Mouse (Mus musculus): ENCODE measurements around the gene Arhgef11.
"Not testable (repeated sequence)": the region's sequence is repeated elsewhere in the genome, so short reads cannot be mapped to it uniquely, and the experiment has no call there.

The Arhgef11 gene

DNA sequence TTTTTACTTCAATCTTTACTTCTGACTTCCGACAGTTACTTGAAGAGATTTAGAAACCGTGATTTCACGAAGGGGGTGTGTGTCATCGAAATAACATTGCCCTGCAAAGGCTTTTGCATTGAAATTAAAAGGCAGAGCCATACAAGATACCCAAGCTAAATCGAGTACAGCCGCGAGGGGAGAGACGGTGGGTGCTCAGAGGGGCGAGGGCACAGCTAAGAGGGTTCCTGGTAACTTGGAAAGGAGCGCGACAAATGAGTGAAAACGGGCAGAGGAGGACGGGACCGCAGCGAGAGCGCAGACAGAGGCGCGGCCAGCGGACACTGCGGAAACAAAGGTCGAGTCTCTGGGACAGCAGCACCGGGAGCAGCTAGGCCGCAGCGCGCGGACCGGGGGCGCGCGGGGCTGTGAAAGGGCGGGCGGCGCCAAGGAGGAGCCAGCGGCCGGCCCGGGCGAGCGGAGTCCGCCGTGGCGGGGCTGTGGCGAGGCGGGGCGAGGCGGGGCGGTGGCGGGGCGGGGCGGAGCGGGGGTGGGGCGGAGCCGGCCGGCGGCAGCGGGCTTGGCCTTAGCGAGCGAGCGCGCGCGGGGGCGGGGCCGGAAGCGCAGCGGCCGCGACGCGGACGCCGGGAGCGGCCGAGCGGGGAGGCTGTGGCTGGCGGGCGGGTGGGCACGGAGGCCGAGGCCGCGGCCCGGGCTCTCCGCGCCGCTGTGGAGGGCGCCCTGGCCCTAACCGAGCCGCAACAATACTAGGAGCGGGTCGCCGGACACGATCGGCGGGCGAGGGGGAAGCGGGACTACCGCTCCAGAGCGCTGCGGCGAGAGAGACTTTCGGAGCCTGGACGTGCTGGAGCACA lies at the start of gene Arhgef11:
Gene Arhgef11 (plus strand): TSS at position 603 of the 854 bp plus-strand sequence.
- peak; percentile 59 for DNase-seq (ENCODE audit: low read depth)

DNA sequence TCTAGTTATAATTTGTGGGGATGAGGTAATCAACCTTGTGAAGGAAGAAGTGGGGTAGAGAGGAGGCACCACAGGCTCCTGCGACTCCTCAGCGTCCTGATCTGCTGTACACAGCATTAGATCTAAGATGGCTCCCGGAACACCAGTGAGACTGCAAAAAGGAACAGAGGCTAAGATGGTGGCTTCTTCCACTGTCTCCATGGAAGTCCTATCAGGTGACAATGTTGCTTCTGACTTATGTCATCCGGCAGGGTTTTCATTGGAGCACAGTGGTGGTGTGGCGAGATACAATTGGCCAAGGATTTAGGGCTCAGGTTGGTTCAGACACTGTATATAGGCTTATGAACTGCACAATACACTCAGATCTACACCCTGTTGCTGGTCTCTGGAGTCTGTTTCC lies 48.7 kb upstream of the Arhgef11 start:
- no peak for DNase-seq (ENCODE audit: low read depth)

DNA sequence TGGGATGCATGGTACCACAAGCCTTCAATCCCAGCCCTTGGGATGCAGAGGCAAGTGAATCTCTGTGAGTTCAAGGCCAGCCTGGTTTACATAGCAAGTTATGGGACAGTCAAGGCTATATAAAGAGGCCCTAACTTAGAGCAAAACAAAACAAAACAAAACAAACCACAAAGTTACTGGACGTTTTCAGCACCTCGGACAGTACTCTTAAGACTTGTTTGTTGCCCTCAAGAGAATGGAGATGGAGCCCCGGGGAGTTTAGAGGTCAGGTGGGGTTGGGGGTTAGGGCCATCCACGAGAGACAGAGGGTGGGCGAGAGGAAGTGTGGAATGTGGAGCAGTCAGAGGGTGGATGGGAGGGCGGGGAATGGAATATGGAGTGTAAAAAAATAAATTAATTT lies 41.6 kb upstream of the Arhgef11 start:
- peak; percentile 76 for DNase-seq (ENCODE audit: low read depth)

DNA sequence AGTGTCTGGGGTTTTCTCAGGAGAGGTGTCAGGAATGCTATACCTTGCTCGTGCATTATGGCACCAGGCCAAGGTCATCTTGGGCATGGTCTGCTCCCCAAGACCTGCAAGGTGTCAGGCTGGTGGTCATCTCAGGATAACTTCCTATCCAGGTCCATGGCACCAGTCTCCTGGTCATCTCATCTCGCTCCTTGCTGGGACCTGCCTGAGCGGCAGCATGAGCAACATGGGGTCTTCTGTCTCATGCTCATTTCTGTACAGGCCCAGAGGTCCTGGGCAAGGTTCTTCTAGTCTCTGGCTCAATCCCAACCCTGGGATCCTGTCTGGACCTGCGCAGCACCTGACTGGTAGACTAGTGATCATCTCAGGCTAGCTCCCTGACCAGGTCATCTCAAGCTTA lies 35.1 kb upstream of the Arhgef11 start:
- no peak for DNase-seq (ENCODE audit: low read depth)

DNA sequence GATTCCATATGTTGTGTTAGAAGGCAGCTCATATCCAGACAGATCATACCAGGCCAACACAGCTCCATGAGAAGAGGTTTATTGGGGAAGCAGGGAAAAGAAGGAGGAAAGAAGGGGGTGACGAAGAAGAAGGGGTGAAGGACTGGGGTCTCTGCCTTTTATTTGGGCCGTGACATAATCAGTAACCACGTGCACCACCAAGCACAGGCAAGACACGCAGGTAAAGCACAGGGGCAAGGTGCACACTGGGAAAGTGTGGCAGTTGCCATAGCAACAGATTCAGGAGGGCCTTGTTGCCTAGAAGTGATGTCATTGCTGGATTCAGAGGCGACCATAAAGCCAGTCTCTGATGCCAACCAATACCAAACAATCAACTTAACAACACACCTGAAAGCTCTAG lies 23.6 kb upstream of the Arhgef11 start:
- DNase-seq (ENCODE audit: low read depth) = no peak

DNA sequence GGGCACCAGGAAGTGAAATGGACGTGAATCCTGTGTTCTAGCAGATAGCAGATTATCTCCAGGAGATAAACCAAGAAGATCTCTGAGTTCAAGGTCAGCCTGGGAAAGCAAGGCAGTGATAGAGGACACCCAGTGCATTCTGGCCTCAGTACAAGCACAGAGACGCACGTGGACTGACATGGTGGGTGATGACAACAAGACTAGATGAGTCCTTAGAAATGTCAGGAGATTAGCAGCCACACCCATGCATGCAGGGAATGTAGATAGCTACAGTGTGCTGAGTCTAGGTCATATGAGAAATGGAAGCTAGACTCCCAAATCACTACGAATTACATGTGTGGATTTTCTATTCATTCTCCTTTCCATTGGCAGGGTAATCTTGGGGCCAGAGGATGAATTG lies 22.0 kb upstream of the Arhgef11 start:
- not testable (repeated sequence) for DNase-seq (ENCODE audit: low read depth)

DNA sequence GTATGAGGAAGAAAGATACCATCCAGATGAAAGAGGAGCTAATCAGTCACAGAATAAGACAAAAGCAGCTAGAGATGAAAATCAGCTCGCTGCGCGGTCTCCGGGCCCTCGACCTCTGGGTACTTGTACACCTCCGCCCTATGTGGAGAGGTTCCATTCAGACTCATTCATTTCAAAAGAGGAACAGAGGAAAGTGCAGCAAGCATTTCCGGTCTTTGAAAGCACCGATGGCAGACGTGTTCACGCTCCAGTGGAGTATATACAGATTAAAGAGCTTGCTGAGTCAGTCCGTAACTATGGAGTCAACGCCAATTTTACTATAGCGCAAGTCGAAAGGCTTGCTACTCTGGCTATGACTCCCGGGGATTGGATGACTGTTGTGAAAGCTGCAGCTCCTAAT lies 16.3 kb upstream of the Arhgef11 start:
- DNase-seq (ENCODE audit: low read depth) = not testable (repeated sequence)

DNA sequence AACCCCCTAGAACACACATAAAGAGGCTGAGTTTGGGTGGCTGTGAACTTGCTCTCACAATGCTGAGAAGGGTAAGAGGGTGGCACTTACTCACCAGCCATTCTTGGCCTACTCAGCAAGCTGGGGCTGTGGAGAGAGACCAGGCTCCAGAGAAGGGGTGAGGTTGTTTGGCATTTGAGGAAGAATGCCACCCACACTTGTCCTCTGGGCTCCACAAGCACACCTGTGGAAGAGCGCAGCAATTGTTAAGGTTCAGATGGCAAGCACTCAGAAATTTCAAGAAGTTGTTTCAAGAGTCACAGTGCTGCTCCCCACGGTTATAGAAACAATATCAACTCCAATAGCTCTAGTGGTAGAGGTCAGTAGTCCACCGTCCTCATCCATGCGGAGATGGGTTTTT lies 1.0 kb upstream of the Arhgef11 start:
- DNase-seq (ENCODE audit: low read depth) = no peak

DNA sequence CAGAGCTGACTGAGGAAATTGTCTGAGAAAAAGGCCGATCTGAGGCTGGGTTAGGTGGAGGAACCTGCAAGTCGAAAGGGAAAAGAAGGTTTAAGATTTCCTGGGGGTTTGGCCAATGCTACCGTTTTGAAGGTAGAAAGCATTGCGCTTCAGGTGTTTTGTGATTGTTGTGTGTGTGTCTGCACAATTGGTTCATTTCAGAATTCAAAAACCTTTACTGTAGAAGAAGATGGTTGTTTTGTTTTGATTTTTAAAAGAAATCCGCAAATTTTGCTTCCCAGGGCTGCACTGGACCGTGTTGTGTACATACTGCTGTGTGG lies 412 bp downstream of the Arhgef11 start:
- peak; percentile 56 for DNase-seq (ENCODE audit: low read depth)

DNA sequence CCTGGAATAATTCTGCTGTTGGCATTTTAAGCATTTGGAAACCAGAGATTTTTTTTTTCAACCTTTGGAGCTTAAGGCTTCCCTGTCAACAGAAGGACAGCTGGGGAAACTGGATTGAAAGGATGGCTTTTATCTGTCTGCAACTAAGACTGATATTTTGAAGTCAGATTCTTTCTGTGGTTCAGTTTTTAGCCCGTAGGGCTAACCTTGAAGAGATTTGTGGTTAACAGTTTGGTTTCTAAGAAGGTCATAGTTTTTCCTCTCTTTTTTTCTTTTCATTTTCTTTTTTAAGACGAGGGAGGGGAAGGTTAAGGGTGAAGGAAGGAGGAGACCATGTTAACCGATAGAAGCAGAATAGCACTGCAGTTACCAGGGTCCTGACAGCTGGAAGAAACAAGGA lies 881 bp downstream of the Arhgef11 start:
- peak; percentile 35 for DNase-seq (ENCODE audit: low read depth)

DNA sequence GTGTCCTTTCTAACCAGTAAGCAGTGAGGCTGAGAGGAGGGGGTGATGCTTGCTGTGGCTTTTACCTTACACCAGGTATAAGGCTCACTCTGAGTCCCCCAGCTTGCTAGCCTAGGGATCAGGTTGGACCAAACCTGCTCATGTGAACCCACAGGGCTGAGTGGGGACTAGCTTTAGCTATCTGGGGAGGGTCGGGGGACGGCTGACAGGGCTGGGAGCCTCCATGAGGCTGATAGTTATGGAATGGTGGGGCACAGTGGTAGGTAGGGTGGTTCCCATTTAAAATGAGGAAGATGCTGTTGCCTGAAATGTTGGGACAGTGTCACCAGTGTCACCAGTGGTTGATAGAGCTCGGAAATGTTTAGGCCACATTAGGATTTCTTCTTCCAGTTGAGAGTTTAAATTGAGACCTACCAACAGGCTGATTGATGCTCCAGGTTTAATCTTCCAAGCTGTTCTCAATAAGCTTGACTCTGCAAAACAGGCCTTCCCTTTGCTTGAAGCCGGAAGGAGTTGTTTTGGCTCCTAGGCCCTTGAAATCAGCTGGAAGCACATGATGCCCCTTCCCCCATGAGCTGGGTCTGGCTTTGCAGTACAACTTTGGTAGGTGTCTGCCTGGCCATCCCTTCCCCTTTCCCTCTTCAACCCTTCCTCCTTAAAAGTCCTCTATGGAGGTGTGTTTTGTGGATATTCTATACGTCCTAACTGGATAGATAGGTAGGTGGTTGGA lies 1.8 kb downstream of the Arhgef11 start:
- no peak for DNase-seq (ENCODE audit: low read depth)

DNA sequence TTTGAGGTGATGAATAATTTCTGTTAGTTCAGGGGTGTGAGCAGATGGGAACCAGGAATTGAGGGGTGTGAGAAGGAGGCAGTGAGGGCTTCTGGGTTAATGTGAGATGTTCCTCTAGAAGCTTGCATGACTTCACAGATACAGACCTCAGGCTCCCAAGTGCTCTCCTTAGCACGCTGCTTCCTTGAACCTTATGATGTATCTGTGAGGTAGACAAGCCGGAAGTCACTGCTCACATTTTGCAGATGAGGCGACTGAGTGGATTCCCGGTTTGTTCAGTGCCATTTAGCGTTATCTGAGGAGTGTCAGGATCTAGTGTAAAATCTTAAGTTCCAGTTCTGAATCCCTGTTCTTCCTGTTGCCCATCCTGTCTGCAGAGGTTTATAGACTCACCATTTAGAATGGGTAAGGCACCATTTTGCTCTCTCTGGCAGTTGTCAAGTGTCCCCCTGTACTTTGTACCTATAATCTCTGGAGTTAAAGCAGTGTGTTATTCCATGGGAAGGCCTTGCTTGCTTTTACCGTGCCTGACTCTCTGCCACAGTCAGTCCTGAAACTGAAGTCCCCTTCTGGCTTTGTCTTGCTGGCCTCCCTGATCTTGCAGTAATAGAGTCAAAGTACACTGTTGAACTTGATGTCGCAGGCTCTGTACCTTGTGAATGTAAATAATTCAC lies 3.0 kb downstream of the Arhgef11 start:
- DNase-seq (ENCODE audit: low read depth) = no peak

DNA sequence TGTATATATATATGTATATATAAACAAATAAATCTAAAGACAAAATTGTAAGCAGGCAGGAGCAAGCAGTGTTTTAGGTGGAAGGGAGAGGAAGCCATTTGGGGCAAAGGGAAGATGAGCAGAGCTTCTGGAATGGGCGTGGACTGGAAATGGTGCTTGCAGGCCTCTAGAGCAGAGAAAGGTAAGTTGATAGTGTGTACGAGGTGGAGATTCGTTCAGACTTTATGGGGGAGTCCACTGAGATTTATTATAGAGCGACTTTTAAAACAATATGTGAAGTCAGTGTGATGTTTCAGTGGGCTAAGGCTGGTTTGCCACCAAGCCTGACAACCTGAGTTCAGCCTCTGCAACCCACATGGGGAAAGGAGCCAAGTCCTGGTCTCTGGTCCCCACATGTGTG lies 7.5 kb downstream of the Arhgef11 start:
- no peak for DNase-seq (ENCODE audit: low read depth)

DNA sequence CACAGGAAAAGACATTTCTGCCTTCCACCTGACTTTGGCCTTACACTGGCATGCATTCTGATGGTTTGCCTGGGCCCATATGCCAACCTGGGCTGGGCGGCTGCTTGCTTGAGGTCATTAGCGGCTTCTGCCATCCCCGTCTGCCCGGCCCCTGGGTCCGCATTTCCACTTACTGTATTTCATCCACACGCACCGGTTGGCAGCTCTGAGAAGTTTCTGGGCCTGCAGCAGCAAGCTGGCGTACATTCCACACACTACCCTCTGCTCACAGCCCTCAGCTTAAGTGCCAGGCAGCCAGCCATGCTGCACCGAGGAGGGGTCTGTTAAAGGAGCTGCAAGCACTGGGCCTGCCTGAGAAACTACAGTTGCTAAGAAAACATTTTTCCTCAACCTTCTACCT lies 13.5 kb downstream of the Arhgef11 start:
- no peak for DNase-seq (ENCODE audit: low read depth)

DNA sequence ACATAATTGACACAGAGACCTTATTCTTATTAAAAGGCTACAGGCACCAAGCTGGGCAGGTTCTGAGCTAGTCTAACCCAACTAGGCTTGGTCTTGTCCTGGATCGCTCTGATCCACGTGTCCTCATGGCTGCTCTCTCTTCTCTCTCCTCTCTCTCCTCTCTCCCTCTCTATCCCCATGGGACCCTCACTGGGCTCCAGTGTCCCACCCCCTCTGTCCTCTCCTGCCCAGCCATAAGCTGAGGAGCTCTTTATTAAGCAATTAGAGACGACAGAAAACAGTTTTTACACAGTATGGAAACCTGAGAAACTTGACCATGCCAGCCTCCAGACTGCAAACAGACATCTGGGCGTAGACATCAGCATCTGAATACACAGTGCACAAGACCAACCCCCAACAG lies 14.0 kb downstream of the Arhgef11 start:
- DNase-seq (ENCODE audit: low read depth) = no peak

DNA sequence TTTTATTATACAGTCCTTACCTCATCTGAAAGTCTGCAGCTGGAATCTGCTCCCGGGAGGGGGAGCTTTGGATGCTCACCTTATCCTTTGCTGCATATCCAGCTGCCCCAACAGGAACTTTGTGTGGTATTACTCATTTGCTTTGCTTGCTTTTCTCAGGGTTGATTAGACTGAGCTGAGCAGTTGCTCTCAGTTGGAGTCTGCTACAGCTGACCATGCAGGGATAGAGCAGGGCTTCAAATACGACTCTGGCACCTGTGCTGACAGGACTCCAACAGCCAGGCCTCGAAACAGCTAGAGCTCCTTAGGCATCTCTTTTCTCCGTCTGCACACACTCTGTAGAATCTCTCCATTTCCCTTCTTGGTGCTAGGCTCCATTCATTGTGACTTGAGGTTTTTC lies 18.2 kb downstream of the Arhgef11 start:
- no peak for DNase-seq (ENCODE audit: low read depth)

DNA sequence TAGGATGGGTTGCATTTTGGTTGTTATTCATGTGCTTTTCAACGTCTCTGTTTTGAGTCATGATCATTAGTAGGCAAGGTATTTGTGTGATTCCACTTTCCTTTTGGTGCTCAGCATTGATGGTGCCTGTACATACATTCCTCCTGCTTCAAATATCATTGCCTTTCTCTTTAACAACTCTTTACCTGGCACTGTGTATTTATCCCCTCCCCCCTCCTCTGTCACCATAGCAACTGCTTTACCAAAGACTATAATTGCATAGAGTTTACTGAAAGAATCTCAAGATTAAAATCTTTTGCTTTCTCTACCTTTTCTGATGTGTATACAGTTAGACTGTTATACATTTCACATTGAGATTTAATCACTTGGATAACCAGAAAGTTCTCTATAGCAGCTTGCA lies 26.1 kb downstream of the Arhgef11 start:
- no peak for DNase-seq (ENCODE audit: low read depth)

DNA sequence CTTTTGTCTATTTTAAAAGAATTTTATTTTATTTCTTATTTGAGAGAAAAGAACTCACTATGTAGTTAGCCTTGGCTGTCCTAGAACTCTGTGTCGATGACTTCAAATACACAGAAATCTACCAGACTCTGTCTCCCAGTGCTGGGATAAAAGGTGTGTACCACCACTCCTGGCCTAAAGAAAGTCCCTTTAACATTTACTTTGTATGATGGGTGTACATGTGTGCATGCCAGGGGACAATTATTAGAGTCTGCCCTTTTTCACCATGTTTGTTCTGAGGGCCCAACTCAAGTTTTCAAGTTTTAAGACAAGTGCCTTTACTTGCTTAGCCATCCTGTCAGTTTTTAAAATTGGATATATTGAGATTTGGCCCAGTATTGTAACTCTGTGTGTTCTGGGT lies 28.8 kb downstream of the Arhgef11 start:
- DNase-seq (ENCODE audit: low read depth) = no peak

DNA sequence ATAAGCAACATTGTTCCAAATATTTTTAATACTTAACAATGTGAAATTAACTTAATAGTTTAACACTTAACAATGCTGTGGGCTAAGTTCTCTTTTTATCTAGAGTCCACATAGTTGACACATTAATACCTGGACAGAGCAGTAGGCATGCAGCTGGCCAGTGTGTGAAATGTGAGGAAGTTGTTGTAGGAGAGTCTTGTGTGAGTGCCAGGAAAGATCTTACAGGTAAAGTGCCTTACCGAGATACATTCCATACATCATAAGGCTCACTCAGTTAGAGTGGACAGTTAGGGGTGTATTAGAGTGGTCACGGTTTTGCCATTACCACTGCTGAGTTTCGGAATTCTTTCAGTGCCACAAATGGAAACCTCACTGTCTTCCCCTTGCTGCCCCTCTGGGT lies 31.7 kb downstream of the Arhgef11 start:
- no peak for DNase-seq (ENCODE audit: low read depth)

DNA sequence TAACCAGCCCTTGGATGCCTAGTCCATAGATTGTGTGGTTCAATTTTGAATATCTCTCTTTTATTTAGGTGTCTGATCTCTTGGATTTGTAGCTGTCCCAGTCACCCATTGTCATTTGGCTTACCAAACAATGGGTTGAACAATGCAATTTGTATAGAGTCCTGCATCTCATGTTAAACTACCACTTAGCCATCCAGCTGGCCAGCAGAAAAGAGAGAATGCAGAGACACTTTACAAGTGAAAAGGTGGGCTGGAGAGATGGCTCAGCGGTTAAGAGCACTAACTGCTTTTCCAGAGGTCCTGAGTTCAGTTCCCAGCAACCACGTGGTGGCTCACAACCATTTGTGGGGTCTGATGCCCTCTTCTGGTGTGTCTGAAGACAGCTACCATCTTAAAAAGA lies 41.0 kb downstream of the Arhgef11 start:
- DNase-seq (ENCODE audit: low read depth) = no peak

DNA sequence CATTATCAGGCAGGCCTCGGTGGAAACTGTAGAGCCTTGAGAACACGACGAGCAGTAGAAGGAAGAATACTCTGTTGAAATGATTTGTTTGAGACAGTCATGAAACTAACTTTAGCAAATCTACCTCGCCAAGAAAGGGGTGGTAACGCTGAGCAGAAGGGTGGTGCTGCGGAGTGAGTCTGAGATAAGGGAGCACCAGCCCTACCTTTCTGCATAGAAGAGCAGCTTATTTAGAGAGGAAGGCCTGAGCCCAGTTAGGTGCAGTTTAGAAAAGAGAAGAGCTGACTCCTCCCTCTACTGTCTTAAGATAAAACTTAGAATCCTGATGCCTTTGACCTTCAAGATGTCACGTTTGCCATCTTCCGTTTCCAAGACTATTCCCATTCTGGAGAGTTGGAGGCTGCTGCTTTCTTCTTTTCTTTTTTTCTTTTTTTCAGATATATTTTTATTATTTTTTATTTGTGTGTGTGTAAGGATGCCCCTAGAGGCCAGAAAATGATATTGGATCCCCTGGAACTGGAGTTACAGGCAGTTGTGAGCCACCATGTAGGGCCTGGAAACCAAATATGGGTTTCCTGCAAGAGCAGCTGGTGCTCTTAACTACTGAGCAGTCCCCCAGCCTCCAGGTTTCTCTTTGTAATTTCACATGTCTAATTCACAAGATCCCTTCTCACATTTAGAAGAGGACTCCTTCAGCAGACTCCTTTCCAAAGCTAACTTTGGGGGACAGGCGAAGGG lies 42.5 kb downstream of the Arhgef11 start:
- peak; percentile 50 for DNase-seq (ENCODE audit: low read depth)

DNA sequence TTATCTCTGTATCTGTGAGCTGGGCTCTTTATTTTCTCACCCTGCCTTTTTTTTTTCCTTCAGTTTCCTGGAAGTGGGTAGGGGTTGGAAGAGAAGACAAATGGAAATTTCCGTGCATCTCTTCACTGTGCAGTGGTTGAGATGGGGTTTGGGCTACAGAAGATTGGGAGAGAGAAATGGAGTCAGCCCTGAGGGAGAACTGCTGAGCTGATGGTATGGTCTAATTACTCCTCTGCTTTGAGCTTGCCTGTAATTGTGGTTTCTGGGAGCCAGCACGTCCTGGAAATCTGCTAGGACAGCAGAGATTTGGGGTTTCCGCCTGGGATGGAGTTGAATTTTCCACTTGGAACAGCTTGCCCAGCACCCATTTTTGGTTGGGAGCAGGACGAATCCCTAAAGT lies 43.1 kb downstream of the Arhgef11 start:
- no peak for DNase-seq (ENCODE audit: low read depth)
